Mouse (Mus musculus) yolk sac, embryonic 10.5 days (tissue): ENCODE data around the gene Klk12.

Experiments
- DNase-seq: peaks from one replicate; pipeline ENCODE4 v3.0.0-alpha.2; 2017; ENCODE audit warnings: low spot score

Gene Klk12

GRCm38 (mm10) chr7:43768597-43768996, at the start of gene Klk12:
Gene Klk12, plus strand, starts transcription at chr7:43768897.
- no peak for DNase-seq

- no peak for DNase-seq
Measured at GRCm38 (mm10) chr7:43747788-43748187, 20.9 kb upstream of the Klk12 start.

- no peak for DNase-seq
Measured at GRCm38 (mm10) chr7:43752806-43753205, 15.9 kb upstream of the Klk12 start.

- no peak for DNase-seq
Measured at GRCm38 (mm10) chr7:43766484-43766883, 2.2 kb upstream of the Klk12 start.

- DNase-seq = no peak
Measured at GRCm38 (mm10) chr7:43769636-43770035, 939 bp downstream of the Klk12 start.

- DNase-seq = no peak
Measured at GRCm38 (mm10) chr7:43770701-43771100, 2.0 kb downstream of the Klk12 start.

- DNase-seq = no peak
Measured at GRCm38 (mm10) chr7:43771916-43772315, 3.2 kb downstream of the Klk12 start.

GRCm38 (mm10) chr7:43772901-43773300, 4.2 kb downstream of the Klk12 start:
- no peak for DNase-seq

- no peak for DNase-seq
Measured at GRCm38 (mm10) chr7:43774364-43774763, 5.7 kb downstream of the Klk12 start, which contains the start of gene Klk11. Gene Klk11, plus strand, starts transcription at chr7:43774604.

- no peak for DNase-seq
Measured at GRCm38 (mm10) chr7:43774802-43775201, 6.1 kb downstream of the Klk12 start.

GRCm38 (mm10) chr7:43775311-43776057, 6.8 kb downstream of the Klk12 start:
- DNase-seq = no peak

GRCm38 (mm10) chr7:43776506-43776905, 7.8 kb downstream of the Klk12 start:
- no peak for DNase-seq

- DNase-seq = no peak
Measured at GRCm38 (mm10) chr7:43777423-43777822, 8.7 kb downstream of the Klk12 start.

GRCm38 (mm10) chr7:43778176-43778970, 9.7 kb downstream of the Klk12 start:
- no peak for DNase-seq

- no peak for DNase-seq
Measured at GRCm38 (mm10) chr7:43780241-43780640, 11.5 kb downstream of the Klk12 start.

GRCm38 (mm10) chr7:43780746-43781145, 12.0 kb downstream of the Klk12 start, which contains the start of gene Klk10:
Gene Klk10, plus strand, starts transcription at chr7:43781035.
- DNase-seq = no peak

- DNase-seq = no peak
Measured at GRCm38 (mm10) chr7:43781541-43781940, 12.8 kb downstream of the Klk12 start.

- DNase-seq = peak; percentile 40
Measured at GRCm38 (mm10) chr7:43782275-43783265, 13.9 kb downstream of the Klk12 start.

GRCm38 (mm10) chr7:43785286-43785685, 16.6 kb downstream of the Klk12 start:
- no peak for DNase-seq

- DNase-seq = no peak
Measured at GRCm38 (mm10) chr7:43788096-43788495, 19.4 kb downstream of the Klk12 start.

- DNase-seq = no peak
Measured at GRCm38 (mm10) chr7:43789295-43789694, 20.6 kb downstream of the Klk12 start.

GRCm38 (mm10) chr7:43791591-43791990, 22.9 kb downstream of the Klk12 start, which contains the start of gene Klk9:
Gene Klk9, plus strand, starts transcription at chr7:43791891.
- no peak for DNase-seq
